Mouse (Mus musculus) heart, embryonic 16.5 days (tissue): ENCODE data around the gene Apom. TPM values are rescaled to one million over a fixed set of nuclear protein-coding genes. Genes with fewer than 3 reads are reported as not detected.

Experiments used
- ATAC-seq: fragments of 200-750 bp; cut with Nextera tagmentation; replicated peaks from 2 replicates; pipeline ENCODE4 v1.8.0; 2017; ENCODE audit warnings: moderate number of reproducible peaks; ENCODE audit not compliant: insufficient read depth, low FRiP score; ENCODE audit errors: extremely low read depth
- H3K27ac ChIP-seq: fragments of 300-500 bp; sonication (generic); 2 replicates; pipeline ENCODE4 v1.5.1; 2014; ENCODE audit warnings: mild to moderate bottlenecking, low read length, control low read depth, moderate library complexity
- H3K27me3 ChIP-seq: fragments of 300-500 bp; sonication (generic); 2 replicates; pipeline ENCODE4 v1.6.1; 2014; ENCODE audit warnings: low read length, mixed read lengths; ENCODE audit not compliant: control insufficient read depth, insufficient read depth
- H3K36me3 ChIP-seq: fragments of 300-500 bp; sonication (generic); 2 replicates; pipeline ENCODE4 v1.6.1; 2014; ENCODE audit not compliant: control insufficient read depth, insufficient read depth
- H3K4me1 ChIP-seq: fragments of 300-500 bp; sonication (generic); 2 replicates; pipeline ENCODE4 v1.6.1; 2014; ENCODE audit warnings: low read length, mixed read lengths; ENCODE audit not compliant: control insufficient read depth, insufficient read depth
- H3K4me2 ChIP-seq: fragments of 300-500 bp; sonication (generic); 2 replicates; pipeline ENCODE4 v1.6.1; 2014; ENCODE audit warnings: low read depth, mild to moderate bottlenecking, control low read depth, low read length
- H3K4me3 ChIP-seq: fragments of 300-500 bp; sonication (generic); 2 replicates; pipeline ENCODE4 v1.5.1; 2014; ENCODE audit warnings: mild to moderate bottlenecking, control low read depth, low read length
- H3K9ac ChIP-seq: fragments of 300-500 bp; sonication (generic); 2 replicates; pipeline ENCODE4 v1.6.1; 2014; ENCODE audit warnings: low read length, control low read depth
- H3K9me3 ChIP-seq: fragments of 300-500 bp; sonication (generic); replicated peaks from 2 replicates; pipeline ENCODE4 v1.6.1; 2016; ENCODE audit warnings: low read length; ENCODE audit not compliant: control insufficient read depth
- whole genome bisulfite sequencing: fragments of 180-500 bp; shearing (Covaris S2); extraction: QIAGEN DNeasy Blood & Tissue Kit; methylation state at CpG from one replicate; pipeline ENCODE4 v1.1.7; 2014; 5-methylcytosine and 5-hydroxymethylcytosine counted together
- polyA plus RNA-seq: library from polyadenylated mRNA; unstranded; fragments of >200 nt; fragmentation: Nextera tagmentation; extraction: Ambion mirVana; gene quantifications from 2 replicates; pipeline ENCODE4 v1.2.1, GENCODE M21; 2015

The Apom gene
- polyA plus RNA-seq, 1 experiment from 2014 or later = 0.60 TPM

GRCm38 (mm10) chr17:35085208-35085865 is 46.5 kb downstream of the Apom start, which contains the start of gene Ly6g6f:
Ly6g6f (minus strand) TSS chr17:35085610.
- no peak for ATAC-seq
- Histone ChIP-seq H3K4me2 (no peak within 1 kb of the TSS), H3K27me3 (no peaks in the 10 kb centered on the region), H3K27ac (no peak within 1 kb of the TSS), H3K9ac (no peak within 1 kb of the TSS), H3K36me3 (no peaks in the 10 kb centered on the region), H3K4me3 (no peak within 1 kb of the TSS), H3K9me3 (no peaks in the 10 kb centered on the region), H3K4me1 (peaks cover 6% of the 10 kb centered on the region)
- WGBS = 56% methylated on average over 7 of the region's 7 CpGs

GRCm38 (mm10) chr17:35083929-35084497 is 47.8 kb downstream of the Apom start:
- H3K4me3 ChIP-seq = no peak overlapping the region
- peaks cover 12% of the 10 kb centered on the region for H3K4me1 ChIP-seq
- H3K36me3 ChIP-seq = no peaks in the 10 kb centered on the region
- no peak overlapping the region for H3K27ac ChIP-seq
- no peak for ATAC-seq
- H3K4me2 ChIP-seq = no peak overlapping the region
- H3K9me3 ChIP-seq = no peaks in the 10 kb centered on the region
- no peaks in the 10 kb centered on the region for H3K27me3 ChIP-seq
- 49% methylated on average over 3 of the region's 3 CpGs for WGBS
- H3K9ac ChIP-seq = no peak overlapping the region

GRCm38 (mm10) chr17:35082841-35083576 is 48.8 kb downstream of the Apom start:
- H3K4me3 ChIP-seq = no peak overlapping the region
- H3K27me3 ChIP-seq = no peaks in the 10 kb centered on the region
- H3K36me3 ChIP-seq = no peaks in the 10 kb centered on the region
- no peak overlapping the region for H3K4me2 ChIP-seq
- H3K9me3 ChIP-seq = no peaks in the 10 kb centered on the region
- no peak overlapping the region for H3K27ac ChIP-seq
- WGBS = 78% methylated on average over 16 of the region's 16 CpGs
- H3K9ac ChIP-seq = no peak overlapping the region
- ATAC-seq = no peak
- peaks cover 13% of the 10 kb centered on the region for H3K4me1 ChIP-seq

DNA sequence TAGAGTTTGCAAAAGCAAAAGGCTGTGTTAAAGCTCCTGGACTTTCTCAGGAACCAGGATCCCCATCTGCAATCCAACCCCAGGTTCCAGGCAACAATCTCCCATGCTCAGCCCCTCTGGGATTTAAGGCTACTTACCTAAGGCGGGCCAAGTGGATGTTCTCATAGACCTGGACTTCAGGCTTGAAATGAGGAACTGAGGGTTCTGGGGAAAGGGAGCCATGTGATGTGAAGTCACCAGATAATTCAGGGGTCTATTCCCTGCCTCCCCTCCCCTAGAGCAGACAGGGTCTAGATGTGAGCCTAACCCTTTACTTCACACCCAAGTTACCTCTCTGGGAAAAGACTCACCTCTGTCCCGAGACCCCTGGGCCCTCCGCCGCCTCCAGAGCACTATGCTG is 51.1 kb downstream of the Apom start:
- Histone ChIP-seq H3K4me3 (no peak overlapping the region), H3K27ac (no peak overlapping the region), H3K9me3 (no peaks in the 10 kb centered on the region), H3K36me3 (no peaks in the 10 kb centered on the region), H3K9ac (no peak overlapping the region), H3K4me1 (peaks cover 21% of the 10 kb centered on the region), H3K27me3 (no peaks in the 10 kb centered on the region), H3K4me2 (no peak overlapping the region)
- 87% methylated on average over 4 of the region's 4 CpGs for WGBS
- no peak for ATAC-seq

- no peaks in the 10 kb centered on the region for H3K36me3 ChIP-seq
- ATAC-seq = no peak
- H3K27ac ChIP-seq = no peak overlapping the region
- H3K27me3 ChIP-seq = no peaks in the 10 kb centered on the region
- H3K4me3 ChIP-seq = no peak overlapping the region
- peaks cover 21% of the 10 kb centered on the region for H3K4me1 ChIP-seq
- H3K4me2 ChIP-seq = peak overlapping the region; percentile 53
- 0 out of 2 replicates have a peak overlapping the region, but pooled peaks have one; percentile 40 for H3K9ac ChIP-seq
- WGBS = 36% methylated on average over 6 of the region's 6 CpGs
- H3K9me3 ChIP-seq = no peaks in the 10 kb centered on the region
Observed at GRCm38 (mm10) chr17:35080248-35080647, 51.6 kb downstream of the Apom start.

DNA sequence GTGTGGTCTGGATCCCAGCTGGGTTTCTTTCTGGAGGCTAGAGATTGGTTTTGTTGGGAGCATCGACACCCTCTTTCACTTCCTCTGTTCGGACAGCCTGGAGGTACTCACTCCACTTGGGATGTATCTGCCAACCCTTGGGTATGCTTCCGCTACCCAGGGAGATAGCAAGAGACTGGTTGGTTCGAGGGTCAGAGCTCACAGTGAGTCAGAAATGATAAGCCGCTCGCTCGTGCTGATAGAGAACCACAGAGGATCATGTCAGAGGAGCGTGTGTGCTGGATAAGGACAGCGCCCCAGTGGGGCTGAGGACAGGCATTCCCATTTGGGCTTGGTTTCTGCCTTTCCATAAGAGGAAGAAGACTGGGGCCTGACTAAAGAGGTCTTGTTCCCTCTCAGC is 52.1 kb downstream of the Apom start:
- Histone ChIP-seq H3K4me3 (peak overlapping the region; percentile 21), H3K36me3 (no peaks in the 10 kb centered on the region), H3K4me2 (peak overlapping the region; percentile 53), H3K9me3 (no peaks in the 10 kb centered on the region), H3K4me1 (peaks cover 21% of the 10 kb centered on the region), H3K27me3 (no peaks in the 10 kb centered on the region), H3K9ac (0 out of 2 replicates have a peak overlapping the region, but pooled peaks have one; percentile 40), H3K27ac (no peak overlapping the region)
- 16% methylated on average over 9 of the region's 9 CpGs for WGBS
- ATAC-seq = peak; percentile 44; the same call in 1 of the 2 replicates

Other genes with a start within 250 kb of the Apom start
- 2.2 and 2.6 TPM in 2 replicates for gene C2, start 233.8 kb downstream of the Apom start, polyA plus RNA-seq
- gene Ehmt2, start 233.6 kb downstream of the Apom start, polyA plus RNA-seq = 39.5 and 41.5 TPM in 2 replicates
- gene Slc44a4, start 217.6 kb downstream of the Apom start, polyA plus RNA-seq = 0.16 and 0.68 TPM in 2 replicates
- 20.1 and 20.4 TPM in 2 replicates for gene Neu1, start 200.8 kb downstream of the Apom start, polyA plus RNA-seq
- gene Hspa1b, start 172.8 kb downstream of the Apom start, polyA plus RNA-seq = 0.11 and 0.18 TPM in 2 replicates
- not detected in 2 replicates for gene Gm20481, start 162.1 kb downstream of the Apom start, polyA plus RNA-seq
- 3.9 and 4.4 TPM in 2 replicates for gene Hspa1a, start 159.9 kb downstream of the Apom start, polyA plus RNA-seq
- 3.1 and 4.2 TPM in 2 replicates for gene Hspa1l, start 159.3 kb downstream of the Apom start, polyA plus RNA-seq
- 132 and 134 TPM in 2 replicates for gene Lsm2, start 150.2 kb downstream of the Apom start, polyA plus RNA-seq
- 69.9 and 75.0 TPM in 2 replicates for gene Vars, start 131.1 kb downstream of the Apom start, polyA plus RNA-seq
- 0.27 and 0.34 TPM in 2 replicates for gene Vwa7, start 115.5 kb downstream of the Apom start, polyA plus RNA-seq
- 1.9 and 3.0 TPM in 2 replicates for gene Sapcd1, start 104.0 kb downstream of the Apom start, polyA plus RNA-seq
- 3.5 and 3.7 TPM in 2 replicates for gene Msh5, start 85.3 kb downstream of the Apom start, polyA plus RNA-seq
- 349 and 372 TPM in 2 replicates for gene Clic1, start 82.1 kb downstream of the Apom start, polyA plus RNA-seq
- 171 and 193 TPM in 2 replicates for gene Ddah2, start 73.0 kb downstream of the Apom start, polyA plus RNA-seq
- gene Ly6g6c, start 66.7 kb downstream of the Apom start, polyA plus RNA-seq = 0.17 TPM in 1 of 2 replicates, not detected in the other
- 0.16 and 0.54 TPM in 2 replicates for gene Mpig6b, start 65.9 kb downstream of the Apom start, polyA plus RNA-seq
- gene Ly6g6e, start 55.1 kb downstream of the Apom start, polyA plus RNA-seq = 0.72 and 0.84 TPM in 2 replicates
- gene Ly6g6d, start 54.0 kb downstream of the Apom start, polyA plus RNA-seq = 1.9 and 3.4 TPM in 2 replicates
- 0.29 and 0.39 TPM in 2 replicates for gene Ly6g6f, start 46.4 kb downstream of the Apom start, polyA plus RNA-seq
- gene Abhd16a, start 42.8 kb downstream of the Apom start, polyA plus RNA-seq = 80.9 and 83.3 TPM in 2 replicates
- gene Ly6g5c, start 23.8 kb downstream of the Apom start, polyA plus RNA-seq = 0.72 TPM in 1 of 2 replicates, not detected in the other
- gene Ly6g5b, start 16.6 kb downstream of the Apom start, polyA plus RNA-seq = 0.57 and 0.63 TPM in 2 replicates
- gene Gpank1, start 10.6 kb downstream of the Apom start, polyA plus RNA-seq = 13.6 and 14.9 TPM in 2 replicates
- gene Csnk2b, start 10.0 kb downstream of the Apom start, polyA plus RNA-seq = 224 and 232 TPM in 2 replicates
- 10.1 and 10.2 TPM in 2 replicates for gene D17H6S53E, start 5.7 kb downstream of the Apom start, polyA plus RNA-seq
- gene Bag6, start 3.1 kb upstream of the Apom start, polyA plus RNA-seq = 37.5 and 40.5 TPM in 2 replicates
- 103 and 113 TPM in 2 replicates for gene Prrc2a, start 32.8 kb upstream of the Apom start, polyA plus RNA-seq
- 6.0 and 10.9 TPM in 2 replicates for gene Aif1, start 44.0 kb upstream of the Apom start, polyA plus RNA-seq
- gene Lst1, start 56.4 kb upstream of the Apom start, polyA plus RNA-seq = 7.9 and 8.2 TPM in 2 replicates
- 3.5 and 6.4 TPM in 2 replicates for gene Ltb, start 62.4 kb upstream of the Apom start, polyA plus RNA-seq
- gene Tnf, start 70.0 kb upstream of the Apom start, polyA plus RNA-seq = 0.20 and 0.33 TPM in 2 replicates
- 0.27 and 0.79 TPM in 2 replicates for gene Lta, start 73.3 kb upstream of the Apom start, polyA plus RNA-seq
- gene Gm16181, start 88.8 kb upstream of the Apom start, polyA plus RNA-seq = 0.41 and 1.2 TPM in 2 replicates
- 10.1 and 10.4 TPM in 2 replicates for gene Atp6v1g2, start 101.6 kb upstream of the Apom start, polyA plus RNA-seq
- 8.4 and 8.8 TPM in 2 replicates for gene Nfkbil1, start 103.7 kb upstream of the Apom start, polyA plus RNA-seq
- 256 and 260 TPM in 2 replicates for gene Ddx39b, start 109.7 kb upstream of the Apom start, polyA plus RNA-seq
- 90.5 and 110 TPM in 2 replicates for gene H2-D1, start 130.7 kb upstream of the Apom start, polyA plus RNA-seq
- not detected in 2 replicates for gene H2-Q1, start 188.4 kb upstream of the Apom start, polyA plus RNA-seq
- 0.82 and 2.1 TPM in 2 replicates for gene H2-Q2, start 210.2 kb upstream of the Apom start, polyA plus RNA-seq
- 3.2 and 4.1 TPM in 2 replicates for gene H2-Q4, start 247.6 kb upstream of the Apom start, polyA plus RNA-seq